Mouse (Mus musculus) ES-Bruce4 (cell line): Measurements from ENCODE around the gene Trim67. TPM values are rescaled to one million over a fixed set of nuclear protein-coding genes. Genes with fewer than 3 reads are reported as not detected.
A peak's percentile ranks its signal among the peaks of the same experiment; 100 is the strongest.

ENCODE experiments used
- H3K27ac ChIP-seq: 2 replicates; pipeline ENCODE4 v1.5.1; 2012; ENCODE audit warnings: low read length, inconsistent platforms; ENCODE audit not compliant: insufficient read depth
- H3K27me3 ChIP-seq: 2 replicates; pipeline ENCODE4 v1.6.1; 2012; ENCODE audit warnings: mild to moderate bottlenecking, low read length, inconsistent platforms; ENCODE audit not compliant: control insufficient read depth, poor library complexity, insufficient read depth, severe bottlenecking
- H3K36me3 ChIP-seq: 2 replicates; pipeline ENCODE4 v1.6.1; 2012; ENCODE audit warnings: inconsistent platforms, mild to moderate bottlenecking, low read length, moderate library complexity; ENCODE audit not compliant: control insufficient read depth, poor library complexity, insufficient read depth, severe bottlenecking
- H3K4me1 ChIP-seq: one replicate; pipeline ENCODE4 v1.8.1; 2011; ENCODE audit warnings: low read length; ENCODE audit not compliant: control insufficient read depth, insufficient read depth
- H3K4me3 ChIP-seq: 2 replicates; pipeline ENCODE4 v1.5.1; 2011; ENCODE audit warnings: low read depth, mild to moderate bottlenecking, low read length
- H3K9ac ChIP-seq: 2 replicates; pipeline ENCODE4 v1.6.1; 2012; ENCODE audit warnings: low read depth, mild to moderate bottlenecking, inconsistent platforms; ENCODE audit not compliant: poor library complexity, severe bottlenecking
- H3K9me3 ChIP-seq: replicated peaks from 2 replicates; pipeline ENCODE4 v1.6.1; 2012; ENCODE audit warnings: mild to moderate bottlenecking, low read length, inconsistent platforms; ENCODE audit not compliant: control insufficient read depth, poor library complexity, insufficient read depth, severe bottlenecking
- CTCF ChIP-seq: IDR thresholded peaks from one replicate; pipeline ENCODE4 v1.8.1; 2011; ENCODE audit warnings: low read depth, low read length
- EP300 ChIP-seq: IDR thresholded peaks from 2 replicates; pipeline ENCODE4 v1.6.1; 2011; ENCODE audit warnings: low read depth, low read length; ENCODE audit not compliant: insufficient read depth
- POLR2A ChIP-seq: IDR thresholded peaks from one replicate; pipeline ENCODE4 v1.8.1; 2011; ENCODE audit warnings: low read length; ENCODE audit not compliant: insufficient read depth
- polyA plus RNA-seq: library from polyadenylated mRNA; stranded (reverse); fragments of >200 nt; gene quantifications from 2 replicates; pipeline ENCODE4 v1.2.4, GENCODE M21; 2011; ENCODE audit warnings: low read depth; ENCODE audit not compliant: missing spikeins, insufficient read depth, insufficient read length

Trim67 gene
- polyA plus RNA-seq, 1 experiment = 9.1 TPM

GRCm38 (mm10) chr8:124826658-124827057 is 33.8 kb downstream of the Trim67 start:
- no peaks in the 10 kb centered on the region for H3K4me1 ChIP-seq
- H3K27me3 ChIP-seq = no peaks in the 10 kb centered on the region
- no peaks in the 10 kb centered on the region for H3K9me3 ChIP-seq
- no peak overlapping the region for H3K9ac ChIP-seq
- no peak overlapping the region for H3K4me3 ChIP-seq
- H3K27ac ChIP-seq = no peak overlapping the region
- TF ChIP-seq CTCF = no peak
- no peak for TF ChIP-seq EP300
- no peaks in the 10 kb centered on the region for H3K36me3 ChIP-seq

GRCm38 (mm10) chr8:124827387-124827786 is 34.5 kb downstream of the Trim67 start:
- Histone ChIP-seq H3K4me3 (no peak overlapping the region), H3K36me3 (no peaks in the 10 kb centered on the region), H3K27ac (no peak overlapping the region), H3K9me3 (no peaks in the 10 kb centered on the region), H3K9ac (no peak overlapping the region), H3K27me3 (no peaks in the 10 kb centered on the region), H3K4me1 (no peaks in the 10 kb centered on the region)
- no peak for TF ChIP-seq POLR2A
- TF ChIP-seq CTCF = peak; percentile 76

GRCm38 (mm10) chr8:124828561-124829240 is 35.8 kb downstream of the Trim67 start:
- Histone ChIP-seq H3K36me3 (no peaks in the 10 kb centered on the region), H3K27me3 (no peaks in the 10 kb centered on the region), H3K27ac (no peak overlapping the region), H3K4me1 (no peaks in the 10 kb centered on the region), H3K9ac (no peak overlapping the region), H3K9me3 (no peaks in the 10 kb centered on the region), H3K4me3 (no peak overlapping the region)
- no peak for TF ChIP-seq EP300
- no peak for TF ChIP-seq CTCF
- TF ChIP-seq POLR2A = no peak

- no peak overlapping the region for H3K9ac ChIP-seq
- no peak overlapping the region for H3K27ac ChIP-seq
- H3K4me3 ChIP-seq = peak overlapping the region; percentile 13
- no peaks in the 10 kb centered on the region for H3K4me1 ChIP-seq
- H3K9me3 ChIP-seq = no peaks in the 10 kb centered on the region
- H3K36me3 ChIP-seq = no peaks in the 10 kb centered on the region
- H3K27me3 ChIP-seq = no peaks in the 10 kb centered on the region
- TF ChIP-seq POLR2A (no peak), CTCF (no peak), EP300 (no peak)
These were observed 37.2 kb downstream of the Trim67 start for GRCm38 (mm10) chr8:124830050-124830449.

- Histone ChIP-seq H3K27ac (no peak overlapping the region), H3K9me3 (no peaks in the 10 kb centered on the region), H3K4me3 (no peak overlapping the region), H3K27me3 (no peaks in the 10 kb centered on the region), H3K4me1 (no peaks in the 10 kb centered on the region), H3K36me3 (no peaks in the 10 kb centered on the region), H3K9ac (no peak overlapping the region)
- no peak for TF ChIP-seq CTCF
- TF ChIP-seq POLR2A = no peak
- TF ChIP-seq EP300 = no peak
These were observed 38.6 kb downstream of the Trim67 start for GRCm38 (mm10) chr8:124831531-124831930.

GRCm38 (mm10) chr8:124831941-124832340 is 39.0 kb downstream of the Trim67 start:
- Histone ChIP-seq H3K9me3 (no peaks in the 10 kb centered on the region), H3K4me1 (no peaks in the 10 kb centered on the region), H3K27ac (no peak overlapping the region), H3K4me3 (no peak overlapping the region), H3K36me3 (no peaks in the 10 kb centered on the region), H3K9ac (no peak overlapping the region), H3K27me3 (no peaks in the 10 kb centered on the region)
- TF ChIP-seq CTCF = no peak
- no peak for TF ChIP-seq EP300
